Mouse (Mus musculus) cerebellum, adult 11 months (tissue): ENCODE data around the gene Coro1c.
A peak's percentile ranks its signal among the peaks of the same experiment; 100 is the strongest.

ENCODE experiments used
- DNase-seq: peaks from one replicate; pipeline ENCODE4 v3.0.0; 2022

The Coro1c gene

GRCm38 (mm10) chr5:113882566-113883383, 25.8 kb downstream of the Coro1c start:
- no peak for DNase-seq

GRCm38 (mm10) chr5:113881136-113881535, 27.4 kb downstream of the Coro1c start:
- DNase-seq: no peak

- DNase-seq: no peak
Observed at GRCm38 (mm10) chr5:113878943-113879617, 29.5 kb downstream of the Coro1c start.

GRCm38 (mm10) chr5:113877565-113877964, 31.0 kb downstream of the Coro1c start:
- no peak for DNase-seq

- DNase-seq: no peak
Observed at GRCm38 (mm10) chr5:113876176-113876575, 32.4 kb downstream of the Coro1c start.

- DNase-seq: no peak
Observed at GRCm38 (mm10) chr5:113875625-113876024, 32.9 kb downstream of the Coro1c start.

- DNase-seq: no peak
Observed at GRCm38 (mm10) chr5:113874063-113875024, 34.2 kb downstream of the Coro1c start.

- no peak for DNase-seq
Observed at GRCm38 (mm10) chr5:113872936-113873912, 35.3 kb downstream of the Coro1c start.

GRCm38 (mm10) chr5:113871903-113872548, 36.5 kb downstream of the Coro1c start:
- DNase-seq: no peak

GRCm38 (mm10) chr5:113870393-113871040, 38.0 kb downstream of the Coro1c start:
- DNase-seq: no peak

- no peak for DNase-seq
Observed at GRCm38 (mm10) chr5:113869132-113869531, 39.4 kb downstream of the Coro1c start.

GRCm38 (mm10) chr5:113864992-113865391, 43.6 kb downstream of the Coro1c start:
- no peak for DNase-seq

- DNase-seq: no peak
Observed at GRCm38 (mm10) chr5:113863994-113864393, 44.6 kb downstream of the Coro1c start.

- DNase-seq: peak; percentile 58
Observed at GRCm38 (mm10) chr5:113862418-113862817, 46.1 kb downstream of the Coro1c start.

GRCm38 (mm10) chr5:113861294-113861693, 47.3 kb downstream of the Coro1c start:
- DNase-seq: no peak

GRCm38 (mm10) chr5:113858971-113859370, 49.6 kb downstream of the Coro1c start:
- no peak for DNase-seq

GRCm38 (mm10) chr5:113858550-113858949, 50.0 kb downstream of the Coro1c start:
- DNase-seq: no peak

- no peak for DNase-seq
Observed at GRCm38 (mm10) chr5:113857631-113858030, 50.9 kb downstream of the Coro1c start.

GRCm38 (mm10) chr5:113856631-113857030, 51.9 kb downstream of the Coro1c start:
- DNase-seq: no peak

- DNase-seq: no peak
Observed at GRCm38 (mm10) chr5:113855696-113856095, 52.9 kb downstream of the Coro1c start.

GRCm38 (mm10) chr5:113855117-113855516, 53.4 kb downstream of the Coro1c start:
- DNase-seq: no peak
